Mouse (Mus musculus) olfactory bulb, adult 2 months (tissue): ENCODE measurements around the gene Klrb1c.

Experiments used
- CTCF ChIP-seq: fragments of 200-500 bp; IDR thresholded peaks from 2 replicates; pipeline ENCODE4 v1.5.1; 2012; ENCODE audit warnings: low read depth, mild to moderate bottlenecking, low read length, moderate library complexity; ENCODE audit not compliant: insufficient read depth
- POLR2A ChIP-seq: fragments of 200-500 bp; IDR thresholded peaks from 2 replicates; pipeline ENCODE4 v1.6.1; 2012; ENCODE audit warnings: mild to moderate bottlenecking, low read depth, low read length, moderate library complexity; ENCODE audit not compliant: insufficient read depth

- peak; percentile 97 for TF ChIP-seq CTCF
- TF ChIP-seq POLR2A, result no peak
Observed at GRCm38 (mm10) chr6:128802999-128803857, 14.2 kb upstream of the Klrb1c start.
